Mouse (Mus musculus): Measurements from ENCODE around the gene Ahcyl2. TPM values are rescaled to one million over a fixed set of nuclear protein-coding genes. Genes with fewer than 3 reads are reported as not detected.
"Not testable (repeated sequence)": the region's sequence is repeated elsewhere in the genome, so short reads cannot be mapped to it uniquely, and the experiment has no call there.

Ahcyl2 gene
- polyA plus RNA-seq, 1 experiment = 32.6 TPM

DNA sequence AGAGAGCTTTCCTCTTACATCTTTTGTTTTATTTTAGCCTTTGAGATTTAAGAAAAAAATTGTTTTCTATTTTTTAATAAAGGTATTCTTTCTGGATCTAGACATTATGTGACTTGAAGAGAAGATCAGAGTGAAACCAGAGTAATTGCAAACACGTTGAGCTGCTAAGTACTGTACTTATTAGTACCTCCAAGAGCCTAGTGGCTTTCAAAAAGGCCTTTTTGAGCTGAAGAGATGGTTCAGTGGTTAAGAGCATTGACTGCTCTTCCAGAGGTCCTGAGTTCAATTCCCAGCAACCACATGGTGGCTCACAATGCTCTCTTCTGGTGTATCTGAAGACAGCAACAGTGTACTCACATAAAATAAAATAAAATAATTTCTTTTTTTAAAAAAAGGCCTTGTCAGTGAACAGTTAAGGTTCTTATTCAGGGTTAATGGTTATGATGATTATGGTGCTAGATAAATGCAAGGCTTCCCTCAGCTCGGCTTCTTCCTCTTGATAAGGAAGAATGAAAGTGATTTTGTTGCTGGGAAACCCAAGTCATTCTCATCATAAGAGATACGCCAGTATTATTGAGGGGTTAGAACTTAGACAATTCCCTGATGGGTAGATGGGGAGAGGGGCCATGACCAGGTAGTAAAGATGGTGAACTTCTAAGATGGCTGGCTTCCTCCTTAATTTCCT is 22.3 kb downstream of the Ahcyl2 start:
- no peak for DNase-seq (ENCODE audit: low read depth)
- TF ChIP-seq CTCF (IDR thresholded peaks at IDR 0.05; ENCODE audit: borderline replicate concordance, extremely low read depth, insufficient read depth, insufficient read length) (no peak), POLR2A (IDR thresholded peaks at IDR 0.05; ENCODE audit: borderline replicate concordance, extremely low read depth, insufficient read depth, insufficient read length, poor library complexity, severe bottlenecking) (no peak)

- DNase-seq (ENCODE audit: low read depth) = no peak
- TF ChIP-seq CTCF (IDR thresholded peaks at IDR 0.05; ENCODE audit: borderline replicate concordance, extremely low read depth, insufficient read depth, insufficient read length) (no peak), POLR2A (IDR thresholded peaks at IDR 0.05; ENCODE audit: borderline replicate concordance, extremely low read depth, insufficient read depth, insufficient read length, poor library complexity, severe bottlenecking) (no peak)
These were observed 25.7 kb downstream of the Ahcyl2 start for GRCm38 (mm10) chr6:29793520-29793919.

- TF ChIP-seq POLR2A (IDR thresholded peaks at IDR 0.05; ENCODE audit: borderline replicate concordance, extremely low read depth, insufficient read depth, insufficient read length, poor library complexity, severe bottlenecking) (no peak), CTCF (IDR thresholded peaks at IDR 0.05; ENCODE audit: borderline replicate concordance, extremely low read depth, insufficient read depth, insufficient read length) (no peak)
- no peak for DNase-seq (ENCODE audit: low read depth)
These were observed 26.8 kb downstream of the Ahcyl2 start for GRCm38 (mm10) chr6:29794582-29794981.

DNA sequence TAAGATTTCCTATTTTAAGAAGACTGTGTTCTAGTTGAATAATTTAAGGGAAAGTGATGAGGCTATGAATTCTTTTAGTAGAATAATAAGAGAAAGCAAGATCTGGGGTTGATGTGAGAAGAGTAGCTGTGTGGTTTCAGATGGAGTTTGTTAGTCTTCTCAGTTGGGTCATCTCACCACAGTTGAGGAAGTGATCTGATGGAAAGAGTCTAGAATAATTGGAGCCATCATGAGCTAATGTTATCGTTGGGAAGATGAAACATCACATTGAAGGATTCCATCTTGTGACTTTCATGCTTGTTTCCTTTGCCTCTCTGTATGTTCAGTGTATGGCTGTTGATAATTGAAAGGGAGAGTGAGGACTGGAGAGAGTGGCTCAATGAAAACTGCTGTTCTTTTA is 35.2 kb downstream of the Ahcyl2 start:
- DNase-seq (ENCODE audit: low read depth) = no peak
- TF ChIP-seq CTCF (IDR thresholded peaks at IDR 0.05; ENCODE audit: borderline replicate concordance, extremely low read depth, insufficient read depth, insufficient read length) (no peak), POLR2A (IDR thresholded peaks at IDR 0.05; ENCODE audit: borderline replicate concordance, extremely low read depth, insufficient read depth, insufficient read length, poor library complexity, severe bottlenecking) (no peak)

GRCm38 (mm10) chr6:29804006-29804405 is 36.2 kb downstream of the Ahcyl2 start:
- no peak for TF ChIP-seq CTCF (IDR thresholded peaks at IDR 0.05; ENCODE audit: borderline replicate concordance, extremely low read depth, insufficient read depth, insufficient read length)
- no peak for TF ChIP-seq POLR2A (IDR thresholded peaks at IDR 0.05; ENCODE audit: borderline replicate concordance, extremely low read depth, insufficient read depth, insufficient read length, poor library complexity, severe bottlenecking)
- no peak for DNase-seq (ENCODE audit: low read depth)

GRCm38 (mm10) chr6:29805381-29805780 is 37.6 kb downstream of the Ahcyl2 start:
- no peak for TF ChIP-seq CTCF (IDR thresholded peaks at IDR 0.05; ENCODE audit: borderline replicate concordance, extremely low read depth, insufficient read depth, insufficient read length)
- no peak for TF ChIP-seq POLR2A (IDR thresholded peaks at IDR 0.05; ENCODE audit: borderline replicate concordance, extremely low read depth, insufficient read depth, insufficient read length, poor library complexity, severe bottlenecking)
- no peak for DNase-seq (ENCODE audit: low read depth)

DNA sequence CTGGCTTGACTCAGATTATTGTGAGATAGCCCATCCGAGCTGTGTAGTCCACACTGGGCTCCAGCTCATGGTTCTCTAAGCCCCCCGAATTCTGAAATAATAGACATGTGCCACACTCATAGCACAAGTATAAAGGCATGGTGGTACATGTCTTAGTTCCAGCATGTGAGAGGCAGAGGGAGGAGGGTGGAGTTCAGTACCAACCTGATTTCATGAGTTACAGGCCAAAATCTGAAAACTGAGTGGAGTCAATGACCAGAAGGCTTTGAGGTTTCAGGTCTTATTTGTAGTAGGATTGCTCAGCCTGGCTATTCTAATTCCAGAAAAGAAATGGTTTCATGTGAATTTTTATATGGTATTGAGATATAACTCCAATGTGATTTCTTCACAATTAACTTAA is 44.3 kb downstream of the Ahcyl2 start:
- no peak for TF ChIP-seq CTCF (IDR thresholded peaks at IDR 0.05; ENCODE audit: borderline replicate concordance, extremely low read depth, insufficient read depth, insufficient read length)
- no peak for TF ChIP-seq POLR2A (IDR thresholded peaks at IDR 0.05; ENCODE audit: borderline replicate concordance, extremely low read depth, insufficient read depth, insufficient read length, poor library complexity, severe bottlenecking)
- no peak for DNase-seq (ENCODE audit: low read depth)

DNA sequence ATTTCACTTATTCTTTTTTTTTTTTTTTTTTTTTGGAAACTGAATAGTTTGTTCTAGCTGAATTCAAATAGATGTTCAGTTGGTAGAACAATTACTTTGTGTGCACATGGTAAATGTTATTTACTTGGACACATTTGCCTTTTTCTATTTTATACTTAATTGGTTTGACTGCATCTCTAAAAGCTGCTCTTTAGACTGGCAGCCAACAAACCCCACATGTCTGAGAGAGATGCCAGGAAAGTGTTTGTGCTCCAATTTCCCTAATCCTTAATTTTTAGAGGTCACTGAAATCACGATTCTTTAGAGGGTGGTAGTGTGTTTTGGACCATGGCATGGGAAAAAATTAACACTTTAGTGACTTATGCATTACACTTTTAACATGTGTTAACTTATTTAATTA is 44.8 kb downstream of the Ahcyl2 start:
- DNase-seq (ENCODE audit: low read depth) = peak; percentile 66
- TF ChIP-seq POLR2A (IDR thresholded peaks at IDR 0.05; ENCODE audit: borderline replicate concordance, extremely low read depth, insufficient read depth, insufficient read length, poor library complexity, severe bottlenecking) = no peak

DNA sequence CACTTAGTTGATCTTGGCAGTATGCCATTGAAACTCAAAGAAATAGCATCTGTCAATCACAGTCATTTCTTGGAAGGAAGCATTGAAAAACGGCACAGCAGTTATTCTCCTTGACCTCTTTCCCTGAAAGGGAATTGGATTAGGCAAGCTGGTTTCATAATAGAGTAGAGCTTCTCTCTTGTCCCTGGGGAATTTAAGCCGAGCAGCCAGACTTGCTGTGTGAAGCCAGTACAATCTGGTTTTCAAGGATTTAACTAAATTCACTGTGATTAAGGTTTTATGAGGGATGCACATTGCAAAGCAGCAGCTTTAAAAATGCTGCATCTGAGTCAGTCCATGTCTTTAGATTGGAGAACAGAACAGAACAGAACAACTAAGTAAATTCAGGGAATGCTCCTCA is 46.8 kb downstream of the Ahcyl2 start:
- no peak for TF ChIP-seq POLR2A (IDR thresholded peaks at IDR 0.05; ENCODE audit: borderline replicate concordance, extremely low read depth, insufficient read depth, insufficient read length, poor library complexity, severe bottlenecking)
- TF ChIP-seq CTCF (IDR thresholded peaks at IDR 0.05; ENCODE audit: borderline replicate concordance, extremely low read depth, insufficient read depth, insufficient read length) = no peak
- peak; percentile 92 for DNase-seq (ENCODE audit: low read depth)

DNA sequence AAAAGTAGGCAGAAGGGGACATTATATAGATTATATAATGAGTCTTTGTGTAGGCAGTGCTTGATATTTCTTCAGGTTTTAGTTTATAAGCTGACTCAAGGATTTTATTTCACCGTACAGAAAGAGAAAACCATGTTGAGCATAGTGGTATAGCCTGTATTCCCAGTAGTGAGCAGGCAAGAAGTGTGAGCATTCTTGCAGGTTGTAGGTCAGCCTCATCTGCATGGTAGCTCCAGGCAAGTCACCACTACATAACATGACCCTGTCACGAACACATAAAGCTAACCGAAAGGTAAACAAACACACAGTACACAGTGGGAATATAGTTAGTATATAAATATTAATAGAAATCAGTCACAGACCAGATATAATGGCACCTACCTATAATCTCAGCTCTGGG is 47.2 kb downstream of the Ahcyl2 start:
- no peak for TF ChIP-seq POLR2A (IDR thresholded peaks at IDR 0.05; ENCODE audit: borderline replicate concordance, extremely low read depth, insufficient read depth, insufficient read length, poor library complexity, severe bottlenecking)
- no peak for TF ChIP-seq CTCF (IDR thresholded peaks at IDR 0.05; ENCODE audit: borderline replicate concordance, extremely low read depth, insufficient read depth, insufficient read length)
- no peak for DNase-seq (ENCODE audit: low read depth)

DNA sequence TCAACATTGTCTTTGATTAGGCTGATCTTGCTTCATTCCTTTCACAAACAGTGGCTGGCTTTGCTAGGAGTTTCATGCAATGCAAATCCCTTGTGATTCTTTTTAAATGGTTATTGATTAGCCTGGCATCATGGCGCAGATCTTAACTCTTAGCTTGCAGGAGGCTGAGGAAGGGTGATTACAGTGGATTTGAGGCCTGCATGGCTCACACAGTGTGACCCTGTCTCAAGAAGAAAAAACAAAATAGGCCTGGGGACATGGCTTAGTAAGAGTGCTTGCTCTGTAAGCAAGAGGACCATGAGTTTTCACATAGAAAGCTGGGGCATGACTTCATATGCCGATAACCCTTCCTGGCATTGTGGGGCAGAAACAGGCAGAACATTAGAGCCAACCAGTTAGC is 47.8 kb downstream of the Ahcyl2 start:
- peak; percentile 8 for DNase-seq (ENCODE audit: low read depth)
- TF ChIP-seq POLR2A (IDR thresholded peaks at IDR 0.05; ENCODE audit: borderline replicate concordance, extremely low read depth, insufficient read depth, insufficient read length, poor library complexity, severe bottlenecking) (no peak), CTCF (IDR thresholded peaks at IDR 0.05; ENCODE audit: borderline replicate concordance, extremely low read depth, insufficient read depth, insufficient read length) (no peak)

DNA sequence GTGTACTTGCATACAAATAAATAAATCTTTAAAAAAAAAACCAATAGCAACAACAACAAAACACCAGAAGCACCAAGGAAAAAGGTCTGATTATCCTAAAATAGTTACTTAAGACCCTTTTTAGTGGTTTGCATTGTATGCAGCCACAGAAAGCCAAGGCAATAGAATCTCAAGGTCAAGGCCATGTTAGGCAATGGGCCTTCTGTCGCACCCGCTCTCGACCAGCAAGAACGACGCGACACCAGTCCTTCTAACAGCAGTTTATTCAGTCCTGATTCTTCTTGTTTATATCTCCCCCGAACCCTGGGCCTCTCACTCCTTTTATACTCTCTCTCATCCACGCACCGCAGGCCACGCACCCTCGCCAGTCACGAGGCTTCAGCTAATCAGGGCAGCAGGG is 48.6 kb downstream of the Ahcyl2 start:
- not testable (repeated sequence) for DNase-seq (ENCODE audit: low read depth)

DNA sequence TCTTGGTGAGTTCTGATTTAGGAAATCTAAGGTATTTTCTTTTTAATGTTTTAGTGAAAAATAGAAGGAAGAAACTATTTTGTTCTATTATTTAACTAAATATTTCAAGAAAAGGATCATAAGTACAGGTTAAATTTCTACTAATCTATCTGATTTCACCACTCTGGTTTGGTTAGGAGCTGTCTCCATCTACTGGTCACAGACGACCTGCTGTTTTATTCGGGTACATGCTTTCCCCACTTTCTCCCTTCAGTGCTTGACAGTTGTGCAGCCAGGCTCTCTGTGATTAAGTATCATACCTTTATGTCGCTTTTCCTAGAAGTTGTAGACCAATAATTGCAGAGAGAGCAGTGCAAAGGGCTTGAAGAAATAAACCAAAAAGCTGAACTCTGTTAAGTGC is 51.5 kb downstream of the Ahcyl2 start:
- TF ChIP-seq CTCF (IDR thresholded peaks at IDR 0.05; ENCODE audit: borderline replicate concordance, extremely low read depth, insufficient read depth, insufficient read length) = peak; percentile 62; the same call in 1 of the 2 replicates
- TF ChIP-seq POLR2A (IDR thresholded peaks at IDR 0.05; ENCODE audit: borderline replicate concordance, extremely low read depth, insufficient read depth, insufficient read length, poor library complexity, severe bottlenecking) = no peak
- DNase-seq (ENCODE audit: low read depth) = peak; percentile 74
